Mouse (Mus musculus) lung, adult 2 months (tissue): ENCODE measurements around the gene Cdcp1.

ENCODE experiments used
- CTCF ChIP-seq: fragments of 200-500 bp; IDR thresholded peaks from 2 replicates; pipeline ENCODE4 v1.5.1; 2011; ENCODE audit warnings: mild to moderate bottlenecking, low read length, control low read depth; ENCODE audit not compliant: insufficient read depth
- POLR2A ChIP-seq: fragments of 200-500 bp; IDR thresholded peaks from 2 replicates; pipeline ENCODE4 v1.6.1; 2011; ENCODE audit warnings: low read depth, mild to moderate bottlenecking, control low read depth, low read length, borderline replicate concordance; ENCODE audit errors: extremely low read depth

- no peak for TF ChIP-seq POLR2A
- TF ChIP-seq CTCF = no peak
These were observed 2.5 kb downstream of the Cdcp1 start for GRCm38 (mm10) chr9:123213371-123213770.
